Mouse (Mus musculus): ENCODE data around the gene Akp3.

Gene Akp3

GRCm38 (mm10) chr1:87154501-87155120 is 29.8 kb downstream of the Akp3 start:
- no peak for DNase-seq (ENCODE audit: low spot score)

GRCm38 (mm10) chr1:87155531-87156198 is 30.9 kb downstream of the Akp3 start:
- DNase-seq (ENCODE audit: low spot score), result no peak

- DNase-seq (ENCODE audit: low spot score), result no peak
Measured at GRCm38 (mm10) chr1:87156199-87156587, 31.4 kb downstream of the Akp3 start, which contains the start of gene Ecel1. Gene Ecel1 (minus strand): TSS chr1:87156521.

GRCm38 (mm10) chr1:87159396-87159795 is 34.6 kb downstream of the Akp3 start:
- DNase-seq (ENCODE audit: low spot score), result no peak

DNA sequence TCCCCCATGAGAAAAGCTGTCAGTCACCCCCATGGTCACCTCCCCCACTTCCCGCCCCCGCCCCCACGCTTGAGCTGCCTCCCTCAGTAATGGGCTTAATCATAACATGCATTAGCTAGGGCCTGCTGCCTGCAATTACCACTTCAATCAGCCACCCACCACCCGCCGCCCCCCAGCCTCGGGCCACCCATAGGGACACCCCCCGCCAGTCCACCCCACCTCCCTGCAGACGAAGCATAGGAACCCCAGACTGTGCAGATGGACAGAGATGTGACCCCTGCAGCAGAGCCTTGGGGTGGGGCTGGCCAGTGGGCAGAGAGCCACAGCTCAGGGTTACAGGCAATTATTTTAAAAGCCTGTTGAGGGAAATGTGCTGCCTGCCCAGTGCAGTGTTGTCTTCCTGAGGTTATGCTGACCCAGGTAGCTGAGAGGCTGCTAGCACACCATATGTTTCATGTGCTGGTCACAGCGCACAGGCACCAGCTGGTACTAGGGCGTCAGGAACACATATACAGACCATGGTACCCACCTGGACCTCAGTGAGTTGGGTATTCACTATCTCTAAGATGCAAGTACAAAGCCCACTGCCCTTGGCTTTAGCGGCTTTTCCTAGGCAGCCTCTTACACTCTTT is 39.5 kb downstream of the Akp3 start:
- no peak for DNase-seq (ENCODE audit: low spot score)

DNA sequence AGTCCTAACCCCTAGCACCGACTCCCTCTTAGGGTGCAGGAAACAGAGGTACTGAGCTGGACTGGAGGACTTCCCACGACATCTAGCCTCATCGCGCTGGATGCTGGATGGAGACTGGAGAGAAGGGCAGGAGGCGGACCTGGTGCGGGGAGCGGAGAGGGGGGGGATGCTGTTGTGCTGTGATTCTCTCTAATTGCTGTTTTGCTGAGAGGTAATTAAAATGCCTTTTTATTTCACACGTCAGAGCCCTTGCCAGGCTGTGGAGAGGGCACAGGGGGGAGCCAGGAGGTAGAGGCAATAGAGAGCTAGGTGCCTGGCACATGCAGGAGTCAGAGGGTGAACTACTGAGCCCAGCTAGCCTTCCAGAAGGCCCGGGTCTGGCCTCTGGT is 40.0 kb downstream of the Akp3 start:
- DNase-seq (ENCODE audit: low spot score), result no peak

GRCm38 (mm10) chr1:87170458-87170857 is 45.7 kb downstream of the Akp3 start:
- DNase-seq (ENCODE audit: low spot score), result no peak

- no peak for DNase-seq (ENCODE audit: low spot score)
Measured at GRCm38 (mm10) chr1:87171312-87171711, 46.5 kb downstream of the Akp3 start.

- DNase-seq (ENCODE audit: low spot score), result no peak
Measured at GRCm38 (mm10) chr1:87172316-87172715, 47.5 kb downstream of the Akp3 start.

DNA sequence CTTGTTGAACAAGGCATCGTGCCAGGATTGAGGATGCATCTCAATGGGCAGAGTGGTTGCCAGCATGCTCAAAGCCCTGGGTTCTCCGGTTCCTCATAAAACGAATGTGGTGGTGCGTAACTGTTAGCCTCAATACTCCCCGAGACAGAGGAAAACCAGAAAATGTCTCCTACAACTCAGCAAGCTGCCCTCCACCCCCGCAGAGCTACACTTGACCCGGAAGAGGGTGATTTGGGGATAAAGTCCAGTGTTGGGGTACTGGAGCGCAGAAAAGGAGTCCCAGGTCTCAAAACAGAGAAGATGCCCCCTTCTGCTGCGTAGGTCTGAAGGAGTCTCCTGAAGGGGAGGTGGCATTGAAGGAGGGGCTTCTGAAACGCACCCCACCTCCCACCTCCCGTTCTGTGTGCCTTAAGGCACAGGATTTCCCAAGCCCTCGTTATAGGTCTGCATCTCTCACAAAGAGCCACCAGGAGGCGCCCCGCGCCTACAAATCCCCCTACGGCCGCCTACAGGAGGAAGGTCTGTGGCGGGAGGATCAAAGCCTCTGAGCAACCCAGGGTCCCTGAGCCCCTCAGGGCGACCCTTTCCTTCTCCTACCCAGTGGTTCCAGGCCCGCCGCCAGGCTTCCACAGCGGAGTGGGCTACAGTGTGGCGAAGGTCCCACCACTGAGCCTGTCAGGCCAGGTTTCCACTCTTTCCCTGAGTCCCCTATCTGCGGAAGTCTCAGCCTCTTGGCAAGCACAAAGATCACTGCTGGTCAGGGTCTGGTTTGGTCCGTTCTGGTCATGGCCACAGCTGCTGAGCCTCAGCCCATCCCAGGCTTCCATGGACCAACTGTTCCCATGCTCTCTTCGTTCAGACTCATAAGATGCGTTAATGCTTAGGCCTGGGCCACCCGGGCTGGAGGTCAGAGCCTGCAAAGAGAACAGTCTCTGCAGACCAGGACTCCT is 49.5 kb downstream of the Akp3 start:
- peak; percentile 63 for DNase-seq (ENCODE audit: low spot score)

DNA sequence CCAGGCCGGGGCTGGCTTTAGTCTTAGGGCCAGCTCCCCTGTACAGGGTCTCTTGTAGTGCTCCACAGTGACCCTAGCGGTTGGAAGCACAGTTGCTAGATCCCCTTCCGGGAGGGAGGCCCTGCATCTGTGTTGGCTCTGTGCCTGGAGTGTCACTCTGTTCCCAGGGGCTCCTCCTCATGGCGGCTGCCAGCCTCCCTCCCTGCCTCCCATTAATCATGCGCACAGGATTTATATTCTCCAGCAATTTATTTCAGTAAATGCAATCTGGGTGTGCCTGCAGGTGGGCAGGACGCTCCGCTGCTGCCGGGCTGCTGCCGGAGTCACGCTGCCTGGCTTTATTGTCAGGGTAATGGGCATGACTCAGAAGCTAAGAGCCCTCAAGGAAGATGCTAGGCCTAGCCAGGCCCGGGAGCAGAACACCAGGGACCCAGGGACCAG is 51.1 kb downstream of the Akp3 start:
- DNase-seq (ENCODE audit: low spot score), result peak; percentile 65
